Mouse (Mus musculus) MEL (cell line): ENCODE measurements around the gene Lsp1. TPM values are rescaled to one million over a fixed set of nuclear protein-coding genes. Genes with fewer than 3 reads are reported as not detected.

Experiments used
- DNase-seq: peaks from one replicate; pipeline ENCODE4 v3.0.0; 2011; ENCODE audit warnings: low read depth, low spot score
- H3K27ac ChIP-seq: 2 replicates; pipeline ENCODE4 v1.5.1; 2012; ENCODE audit warnings: low read depth, mild to moderate bottlenecking, control low read depth, low read length, moderate library complexity; ENCODE audit not compliant: control insufficient read depth
- H3K27me3 ChIP-seq, 2 experiments: fragments of 150-350 bp in 1 of 2; sonication (generic) in 1 of 2; 2 replicates each; pipeline ENCODE4 v1.6.1; 2012; ENCODE audit warnings: low read length in 2 of 2, mild to moderate bottlenecking in 2 of 2, improper control_type of control experiment in 1 of 2, moderate library complexity in 1 of 2; ENCODE audit not compliant: insufficient read depth in 2 of 2, control insufficient read depth in 1 of 2
- H3K36me3 ChIP-seq, 2 experiments: 2 replicates each; pipeline ENCODE4 v1.6.1; 2012 to 2014; ENCODE audit warnings: low read length in 2 of 2, improper control_type of control experiment in 1 of 2, inconsistent platforms in 1 of 2, mild to moderate bottlenecking in 1 of 2; ENCODE audit not compliant: insufficient read depth in 2 of 2, control insufficient read depth in 1 of 2
- H3K4me1 ChIP-seq, 2 experiments: fragments of 150-350 bp in 1 of 2; sonication (generic) in 1 of 2; 2 replicates each; pipeline ENCODE4 v1.6.1; 2012; ENCODE audit warnings: low read length in 2 of 2, improper control_type of control experiment in 1 of 2, mild to moderate bottlenecking in 1 of 2; ENCODE audit not compliant: insufficient read depth in 2 of 2, control insufficient read depth in 1 of 2
- H3K4me3 ChIP-seq, 2 experiments: fragments of 150-350 bp in 1 of 2; sonication (generic) in 1 of 2; 2 replicates each; pipeline ENCODE4 v1.5.1; 2012; ENCODE audit warnings: low read depth in 2 of 2, low read length in 2 of 2, mild to moderate bottlenecking in 2 of 2, moderate library complexity in 2 of 2, control low read depth in 1 of 2, improper control_type of control experiment in 1 of 2; ENCODE audit not compliant: control insufficient read depth in 1 of 2, insufficient read depth in 1 of 2
- H3K79me2 ChIP-seq: 2 replicates; pipeline ENCODE4 v1.6.1; 2012; ENCODE audit warnings: mild to moderate bottlenecking, low read length, moderate library complexity; ENCODE audit not compliant: control insufficient read depth, poor library complexity, insufficient read depth
- H3K9ac ChIP-seq: 2 replicates; pipeline ENCODE4 v1.6.1; 2012; ENCODE audit warnings: low read depth, mild to moderate bottlenecking, control low read depth, low read length, moderate library complexity; ENCODE audit not compliant: control insufficient read depth, poor library complexity, severe bottlenecking
- H3K9me3 ChIP-seq: fragments of 150-350 bp; sonication (generic); replicated peaks from 2 replicates; pipeline ENCODE4 v1.6.1; 2012; ENCODE audit warnings: mild to moderate bottlenecking, low read length, improper control_type of control experiment, moderate library complexity; ENCODE audit not compliant: insufficient read depth
- CHD1 ChIP-seq: IDR thresholded peaks from 2 replicates; pipeline ENCODE4 v1.6.1; 2012; ENCODE audit warnings: low read depth, mild to moderate bottlenecking, inconsistent platforms, low read length, improper control_type of control experiment
- CTCF ChIP-seq, 3 experiments: IDR thresholded peaks in 2 of 3; conservative IDR thresholded peaks in 1 of 3; 2 replicates each; pipeline ENCODE4 v1.5.1; 2011 to 2012; ENCODE audit warnings: low read length in 3 of 3, low read depth in 2 of 3, mild to moderate bottlenecking in 2 of 3, improper control_type of control experiment in 1 of 3, inconsistent platforms in 1 of 3, mixed read lengths in 1 of 3, moderate library complexity in 1 of 3; ENCODE audit not compliant: control insufficient read depth in 1 of 3, insufficient read depth in 1 of 3, poor library complexity in 1 of 3, severe bottlenecking in 1 of 3
- E2F4 ChIP-seq: IDR thresholded peaks from 2 replicates; pipeline ENCODE4 v1.6.1; 2011; ENCODE audit warnings: low read depth, low read length, improper control_type of control experiment, borderline replicate concordance
- EP300 ChIP-seq, 2 experiments: IDR thresholded peaks; 2 replicates each; pipeline ENCODE4 v1.6.1; 2011; ENCODE audit warnings: improper control_type of control experiment in 2 of 2, low read length in 2 of 2, low read depth in 1 of 2, mild to moderate bottlenecking in 1 of 2
- ETS1 ChIP-seq: IDR thresholded peaks from 2 replicates; pipeline ENCODE4 v1.6.1; 2012; ENCODE audit warnings: low read depth, mild to moderate bottlenecking, inconsistent platforms, low read length, improper control_type of control experiment, moderate library complexity
- GABPA ChIP-seq: IDR thresholded peaks from 2 replicates; pipeline ENCODE4 v1.6.1; 2012; ENCODE audit warnings: low read depth, mild to moderate bottlenecking, inconsistent platforms, low read length, improper control_type of control experiment, moderate library complexity
- GATA1 ChIP-seq: IDR thresholded peaks from 2 replicates; pipeline ENCODE4 v1.6.1; 2011; ENCODE audit warnings: low read depth, low read length, improper control_type of control experiment
- JUND ChIP-seq: IDR thresholded peaks from 2 replicates; pipeline ENCODE4 v1.6.1; 2011; ENCODE audit warnings: low read depth, mild to moderate bottlenecking, improper control_type of control experiment, low read length
- KAT2A ChIP-seq: conservative IDR thresholded peaks from 2 replicates; pipeline ENCODE4 v1.6.1; 2012; ENCODE audit warnings: low read depth, low read length, improper control_type of control experiment, inconsistent platforms
- MAX ChIP-seq: IDR thresholded peaks from 2 replicates; pipeline ENCODE4 v1.6.1; 2011; ENCODE audit warnings: low read length, improper control_type of control experiment
- MAZ ChIP-seq: IDR thresholded peaks from 2 replicates; pipeline ENCODE4 v1.6.1; 2012; ENCODE audit warnings: low read depth, mild to moderate bottlenecking, inconsistent platforms, low read length, improper control_type of control experiment
- MEF2A ChIP-seq: IDR thresholded peaks from 2 replicates; pipeline ENCODE4 v1.6.1; 2014; ENCODE audit warnings: low read depth, mild to moderate bottlenecking, inconsistent platforms, low read length, improper control_type of control experiment; ENCODE audit not compliant: poor library complexity, insufficient replicate concordance, severe bottlenecking; ENCODE audit errors: extremely low read depth
- MXI1 ChIP-seq: IDR thresholded peaks from 2 replicates; pipeline ENCODE4 v1.6.1; 2011; ENCODE audit warnings: mild to moderate bottlenecking, low read depth, low read length, improper control_type of control experiment
- MYB ChIP-seq: IDR thresholded peaks from 2 replicates; pipeline ENCODE4 v1.6.1; 2011; ENCODE audit warnings: mild to moderate bottlenecking, low read depth, low read length, improper control_type of control experiment
- MYC ChIP-seq: IDR thresholded peaks from 2 replicates; pipeline ENCODE4 v1.6.1; 2011; ENCODE audit warnings: low read depth, mild to moderate bottlenecking, low read length, improper control_type of control experiment, moderate library complexity
- POLR2A ChIP-seq, 2 experiments: IDR thresholded peaks; 2 replicates each; pipeline ENCODE4 v1.6.1; 2011 to 2012; ENCODE audit warnings: low read length in 2 of 2, mild to moderate bottlenecking in 2 of 2, control low read depth in 1 of 2, improper control_type of control experiment in 1 of 2, low read depth in 1 of 2, moderate library complexity in 1 of 2; ENCODE audit not compliant: control insufficient read depth in 1 of 2, insufficient read depth in 1 of 2, poor library complexity in 1 of 2
- POLR2AphosphoS2 ChIP-seq: IDR thresholded peaks from 2 replicates; pipeline ENCODE4 v1.6.1; 2011; ENCODE audit warnings: low read length, improper control_type of control experiment
- POLR2AphosphoS5 ChIP-seq: IDR thresholded peaks from 2 replicates; pipeline ENCODE4 v1.6.1; 2012; ENCODE audit warnings: low read depth, borderline replicate concordance, mild to moderate bottlenecking, inconsistent platforms, low read length, moderate library complexity, mixed read lengths
- RCOR1 ChIP-seq: IDR thresholded peaks from 2 replicates; pipeline ENCODE4 v1.6.1; 2012; ENCODE audit warnings: low read depth, mild to moderate bottlenecking, inconsistent platforms, low read length, improper control_type of control experiment
- SIN3A ChIP-seq: IDR thresholded peaks from 2 replicates; pipeline ENCODE4 v1.6.1; 2012; ENCODE audit warnings: low read length, improper control_type of control experiment, inconsistent platforms
- TAL1 ChIP-seq: IDR thresholded peaks from 2 replicates; pipeline ENCODE4 v1.6.1; 2012; ENCODE audit warnings: mild to moderate bottlenecking, inconsistent platforms, low read length, moderate library complexity, mixed read lengths
- TBP ChIP-seq: IDR thresholded peaks from 2 replicates; pipeline ENCODE4 v1.8.0; 2011; ENCODE audit warnings: low read depth, low read length, improper control_type of control experiment
- TCF12 ChIP-seq: IDR thresholded peaks from 2 replicates; pipeline ENCODE4 v1.6.1; 2014; ENCODE audit warnings: low read depth, mild to moderate bottlenecking, inconsistent platforms, low read length, improper control_type of control experiment, moderate library complexity
- ZC3H11A ChIP-seq: IDR thresholded peaks from 2 replicates; pipeline ENCODE4 v1.6.1; 2012; ENCODE audit warnings: low read depth, mild to moderate bottlenecking, inconsistent platforms, low read length, improper control_type of control experiment
- ZKSCAN1 ChIP-seq: IDR thresholded peaks from 2 replicates; pipeline ENCODE4 v1.6.1; 2012; ENCODE audit warnings: low read depth, mild to moderate bottlenecking, inconsistent platforms, low read length, improper control_type of control experiment, moderate library complexity
- ZMIZ1 ChIP-seq: IDR thresholded peaks from 2 replicates; pipeline ENCODE4 v1.6.1; 2012; ENCODE audit warnings: low read depth, mild to moderate bottlenecking, inconsistent platforms, low read length, improper control_type of control experiment, moderate library complexity
- ZNF384 ChIP-seq: IDR thresholded peaks from 2 replicates; pipeline ENCODE4 v1.6.1; 2012; ENCODE audit warnings: low read depth, mild to moderate bottlenecking, inconsistent platforms, low read length, improper control_type of control experiment
- polyA plus RNA-seq, 2 experiments: library from polyadenylated mRNA; stranded (reverse) in 1 of 2; unstranded in 1 of 2; fragments of >175 nt in 1 of 2; fragments of >200 nt in 1 of 2; gene quantifications; 2 replicates each; pipeline versions ENCODE4 v1.2.1 to v1.2.4; 2012; ENCODE audit warnings: low replicate concordance in 2 of 2, low read depth in 1 of 2; ENCODE audit not compliant: insufficient read length in 2 of 2, insufficient read depth in 1 of 2, missing spikeins in 1 of 2
- total RNA-seq: library from RNA; depleted of rRNA; stranded (reverse); fragments of 300-350 nt; gene quantifications from 2 replicates; pipeline ENCODE4 v1.2.3, GENCODE M21; 2012

Lsp1 gene
- total and polyA plus RNA-seq, 3 experiments: not detected

DNA sequence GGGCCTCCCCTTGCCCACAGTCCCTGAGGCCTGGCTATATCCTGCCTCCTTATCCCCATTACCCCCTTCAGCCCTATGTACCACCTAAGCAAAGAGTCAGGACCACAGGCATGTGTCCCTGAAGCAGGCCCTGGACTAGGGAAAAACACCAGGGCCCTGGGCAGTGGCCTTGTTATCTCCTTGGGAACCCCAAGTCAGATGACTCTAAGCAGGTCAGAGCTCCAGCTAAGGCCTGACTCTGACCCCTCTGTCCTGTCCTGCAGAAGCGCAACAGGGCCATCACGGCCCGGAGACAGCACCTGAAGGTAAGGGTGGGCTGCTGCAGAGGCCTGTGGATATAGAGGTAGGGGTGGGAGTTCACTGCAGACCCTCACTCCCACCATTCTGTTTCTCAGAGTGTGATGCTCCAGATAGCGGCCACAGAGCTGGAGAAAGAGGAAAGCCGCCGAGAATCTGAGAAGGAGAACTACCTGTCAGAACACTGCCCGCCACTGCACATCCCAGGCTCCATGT lies 17.6 kb upstream of the Lsp1 start:
- Histone ChIP-seq H3K79me2 (no peaks in the 10 kb centered on the region), H3K27ac (peak overlapping the region; percentile 36; the same call in 1 of the 2 replicates), H3K36me3 (0 out of 4 replicates have a peak, but pooled peaks cover 0 to 2% of the 10 kb centered on the region in 2 experiments), H3K4me1 (peaks cover 0 to 3% of the 10 kb centered on the region in 2 experiments; a peak in 2 of 4 replicates), H3K27me3 (no peaks in the 10 kb centered on the region), H3K9ac (peak overlapping the region; percentile 23; the same call in 1 of the 2 replicates), H3K4me3 (no peak overlapping the region), H3K9me3 (no peaks in the 10 kb centered on the region)
- no peak for DNase-seq
- TF ChIP-seq E2F4: no peak
- TF ChIP-seq JUND: no peak
- TF ChIP-seq ZMIZ1: no peak
- no peak for TF ChIP-seq MXI1
- TF ChIP-seq ZKSCAN1: no peak
- no peak for TF ChIP-seq MYB
- TF ChIP-seq TCF12: no peak
- TF ChIP-seq EP300 (IDR thresholded peaks at IDR 0.05; ENCODE audit: low read depth in 1 of 2, low read length in 2 of 2): no peak
- no peak for TF ChIP-seq GATA1
- no peak for TF ChIP-seq POLR2A (IDR thresholded peaks at IDR 0.05; ENCODE audit: control insufficient read depth in 1 of 2, insufficient read depth in 1 of 2, low read depth in 1 of 2, low read length in 2 of 2, poor library complexity in 1 of 2)
- no peak for TF ChIP-seq KAT2A
- TF ChIP-seq RCOR1: no peak
- TF ChIP-seq TBP: no peak
- TF ChIP-seq POLR2AphosphoS5: no peak
- no peak for TF ChIP-seq ZC3H11A
- TF ChIP-seq MYC: no peak
- no peak for TF ChIP-seq POLR2AphosphoS2

DNA sequence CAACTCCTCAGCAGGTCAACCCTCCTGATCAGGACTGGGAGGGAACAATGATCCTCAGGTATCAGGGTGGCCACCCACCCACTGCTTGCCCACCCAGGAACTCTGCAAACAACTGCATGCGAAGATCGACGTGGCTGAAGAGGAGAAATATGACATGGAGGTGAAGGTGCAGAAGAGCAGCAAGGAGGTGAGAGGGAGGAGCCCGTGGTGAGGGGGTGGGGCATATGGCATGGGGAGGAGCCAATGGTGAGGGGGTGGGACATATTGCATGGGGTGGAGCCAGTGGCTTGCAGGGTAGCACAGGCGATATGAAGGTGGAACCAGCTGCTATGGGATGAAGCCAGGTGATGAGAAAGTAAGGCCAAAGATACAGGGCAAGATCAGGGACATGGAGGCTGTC lies 17.1 kb upstream of the Lsp1 start:
- H3K27ac ChIP-seq: no peak overlapping the region
- no peak overlapping the region for H3K4me3 ChIP-seq
- DNase-seq: no peak
- no peaks in the 10 kb centered on the region for H3K9me3 ChIP-seq
- no peaks in the 10 kb centered on the region for H3K27me3 ChIP-seq
- TF ChIP-seq GABPA (no peak), MYB (no peak), JUND (no peak), KAT2A (no peak), TCF12 (no peak), SIN3A (no peak), CTCF (IDR thresholded peaks at IDR 0.05 in 2 of 3, conservative IDR thresholded peaks at IDR 0.05 in 1 of 3; ENCODE audit: control insufficient read depth in 1 of 3, insufficient read depth in 1 of 3, low read depth in 2 of 3, low read length in 3 of 3, poor library complexity in 1 of 3, severe bottlenecking in 1 of 3) (no peak), ZMIZ1 (no peak), ZC3H11A (no peak), ETS1 (no peak), POLR2AphosphoS5 (no peak), MAX (no peak), EP300 (IDR thresholded peaks at IDR 0.05; ENCODE audit: low read depth in 1 of 2, low read length in 2 of 2) (no peak), ZNF384 (no peak), MXI1 (no peak), TAL1 (no peak), MAZ (no peak), CHD1 (no peak), MEF2A (no peak)
- peaks cover 0 to 3% of the 10 kb centered on the region in 2 experiments; a peak in 2 of 4 replicates for H3K4me1 ChIP-seq
- H3K79me2 ChIP-seq: no peaks in the 10 kb centered on the region
- H3K9ac ChIP-seq: no peak overlapping the region
- H3K36me3 ChIP-seq: 0 out of 4 replicates have a peak, but pooled peaks cover 0 to 2% of the 10 kb centered on the region in 2 experiments
